Comparison of ENCODE assay signal across 8 mouse cellular contexts in genomic region chr5:64806600-64806999, GRCm38 (mm10). TPM values are rescaled to one million over a fixed set of nuclear protein-coding genes. Genes with fewer than 3 reads are reported as not detected.
DNase-seq lines count a peak whose midpoint lies in the region; ATAC-seq and TF ChIP-seq lines count a peak whose summit lies in the region.

No protein-coding gene starts in this region.

- no peak for TF ChIP-seq POLR2A in spleen, adult 2 months (IDR thresholded peaks at IDR 0.05; ENCODE audit: low read depth, low read length)
- no peak for TF ChIP-seq POLR2A in cerebellum, adult 2 months (IDR thresholded peaks at IDR 0.05; ENCODE audit: borderline replicate concordance, insufficient read depth, low read length)

- WGBS in spleen, adult 2 months: 29% methylated on average over 2 of the region's 2 CpGs
- WGBS in liver, embryonic 12.5 days (ENCODE audit: insufficient replicate concordance): 22% methylated on average over 2 of the region's 2 CpGs
- 25% methylated on average over 2 of the region's 2 CpGs for WGBS in stomach, embryonic 16.5 days
- 71% methylated on average over 2 of the region's 2 CpGs for WGBS in cerebellum, adult 2 months

- peaks cover 7% of the 10 kb centered on the region; the same call in 1 of the 2 replicates for H3K9me3 ChIP-seq in erythroblast, embryonic 14.5 days (ENCODE audit: control insufficient read depth, low read length)
- no peaks in the 10 kb centered on the region for H3K9me3 ChIP-seq in liver, embryonic 12.5 days (replicated peaks)
- no peaks in the 10 kb centered on the region for H3K9me3 ChIP-seq in stomach, embryonic 16.5 days (replicated peaks; ENCODE audit: control insufficient read depth, low read length)

- H3K4me2 ChIP-seq in liver, embryonic 12.5 days: peak overlapping the region; percentile 97
- H3K4me2 ChIP-seq in stomach, embryonic 16.5 days (ENCODE audit: low read depth, low read length): peak overlapping the region; percentile 65

- peak overlapping the region; percentile 78 for H3K27ac ChIP-seq in spleen, adult 2 months (ENCODE audit: insufficient read depth, low read length)
- peak overlapping the region; percentile 84 for H3K27ac ChIP-seq in liver, embryonic 12.5 days
- peak overlapping the region; percentile 96 for H3K27ac ChIP-seq in stomach, embryonic 16.5 days (ENCODE audit: low read length)
- H3K27ac ChIP-seq in cerebellum, adult 2 months (ENCODE audit: insufficient read depth, low read length): no peak overlapping the region

- intact Hi-C loops in gastrocnemius, postnatal 14 days (cut with DNase I; ENCODE audit: low total_unique reads): no loop called here

- DNase-seq in spleen, adult 2 months (ENCODE audit: low read depth in 1 of 2, low spot score in 2 of 2): no peak
- DNase-seq in spleen, adult 18-20 months: no peak
- no peak for DNase-seq in cerebellum, adult 2 months
- no peak for DNase-seq in gastrocnemius, postnatal 14 days

- H3K27me3 ChIP-seq in erythroblast, embryonic 14.5 days (ENCODE audit: control insufficient read depth): peaks cover 12% of the 10 kb centered on the region
- H3K27me3 ChIP-seq in spleen, adult 2 months (ENCODE audit: control insufficient read depth, insufficient read depth, low read length): no peaks in the 10 kb centered on the region
- peaks cover 1% of the 10 kb centered on the region; the same call in 1 of the 2 replicates for H3K27me3 ChIP-seq in liver, embryonic 12.5 days (replicated peaks)
- H3K27me3 ChIP-seq in stomach, embryonic 16.5 days (ENCODE audit: control insufficient read depth, insufficient read depth, low read length): no peaks in the 10 kb centered on the region
- H3K27me3 ChIP-seq in cerebellum, adult 2 months (ENCODE audit: control insufficient read depth, insufficient read depth, low read length): no peaks in the 10 kb centered on the region

- no peak for TF ChIP-seq CTCF in spleen, adult 2 months (IDR thresholded peaks at IDR 0.05; ENCODE audit: extremely low read depth, insufficient read depth, insufficient read length, insufficient replicate concordance)
- TF ChIP-seq CTCF in cerebellum, adult 2 months (IDR thresholded peaks at IDR 0.05; ENCODE audit: borderline replicate concordance, insufficient read depth, low read depth, low read length): no peak

- H3K9ac ChIP-seq in liver, embryonic 12.5 days: peak overlapping the region; percentile 99
- H3K9ac ChIP-seq in stomach, embryonic 16.5 days (ENCODE audit: low read length): peak overlapping the region; percentile 82

- peak overlapping the region; percentile 99 for H3K4me3 ChIP-seq in erythroblast, embryonic 14.5 days (replicated peaks)
- peak overlapping the region; percentile 33 for H3K4me3 ChIP-seq in spleen, adult 2 months (ENCODE audit: extremely low read depth, insufficient read depth, insufficient read length)
- peak overlapping the region; percentile 100 for H3K4me3 ChIP-seq in liver, embryonic 12.5 days
- peak overlapping the region; percentile 56 for H3K4me3 ChIP-seq in stomach, embryonic 16.5 days (replicated peaks; ENCODE audit: low read length)
- no peak overlapping the region for H3K4me3 ChIP-seq in cerebellum, adult 2 months (replicated peaks; ENCODE audit: insufficient read depth, low read depth, low read length)

- ATAC-seq in erythroblast, adult 5-6 weeks (replicated peaks; ENCODE audit: low FRiP score, poor library complexity, severe bottlenecking): no peak
- no peak for ATAC-seq in liver, embryonic 12.5 days
- no peak for ATAC-seq in stomach, embryonic 16.5 days (ENCODE audit: insufficient read depth, low FRiP score)

- H3K36me3 ChIP-seq in erythroblast, embryonic 14.5 days (ENCODE audit: control insufficient read depth): peaks cover 72% of the 10 kb centered on the region
- peaks cover 5% of the 10 kb centered on the region for H3K36me3 ChIP-seq in spleen, adult 2 months (ENCODE audit: control insufficient read depth, insufficient read depth, low read length)
- H3K36me3 ChIP-seq in liver, embryonic 12.5 days: peaks cover 38% of the 10 kb centered on the region
- peaks cover 6% of the 10 kb centered on the region; the same call in 1 of the 2 replicates for H3K36me3 ChIP-seq in stomach, embryonic 16.5 days (ENCODE audit: control insufficient read depth, insufficient read depth, low read length)

- H3K4me1 ChIP-seq in erythroblast, embryonic 14.5 days (ENCODE audit: control insufficient read depth): peaks cover 77% of the 10 kb centered on the region
- peaks cover 33% of the 10 kb centered on the region for H3K4me1 ChIP-seq in spleen, adult 2 months (ENCODE audit: control insufficient read depth, insufficient read depth, insufficient read length)
- peaks cover 81% of the 10 kb centered on the region for H3K4me1 ChIP-seq in liver, embryonic 12.5 days
- peaks cover 53% of the 10 kb centered on the region for H3K4me1 ChIP-seq in stomach, embryonic 16.5 days (ENCODE audit: control insufficient read depth, insufficient read depth, low read length)
- H3K4me1 ChIP-seq in cerebellum, adult 2 months (ENCODE audit: control insufficient read depth, insufficient read depth, low read length): no peaks in the 10 kb centered on the region

RNA-seq across cellular contexts. Expression of gene Klf3, which starts 3.4 kb away (rescaled TPM):
- 79.3 and 88.0 TPM in 2 replicates for polyA plus RNA-seq in erythroblast, embryonic 14.5 days (2012)
- 207 and 277 TPM in 2 replicates for total RNA-seq in erythroblast, adult 5-6 weeks (2015; ENCODE audit: low replicate concordance)
- 170 and 195 TPM in 2 replicates for total RNA-seq in erythroblast, adult 5-6 weeks (2017; ENCODE audit: low replicate concordance)
- 75.2 and 111 TPM in 2 replicates for polyA plus RNA-seq in spleen, adult 2 months (2012; rRNA removed)
- 91.2 and 105 TPM in 2 replicates for polyA plus RNA-seq in liver, embryonic 12.5 days (2016; fragmentation: Nextera tagmentation; extraction: Ambion mirVana)
- polyA plus RNA-seq in stomach, embryonic 16.5 days (2015; fragmentation: Nextera tagmentation; extraction: Ambion mirVana): 63.7 and 66.8 TPM in 2 replicates
- 16.4 and 18.6 TPM in 2 replicates for polyA plus RNA-seq in cerebellum, adult 2 months (2012; rRNA removed)
- 10 to 100 TPM; 23.7 to 26.6 TPM for total RNA-seq in gastrocnemius, postnatal 14 days (2021)
